Mouse (Mus musculus) monocyte, adult 5-6 weeks (primary cell): Measurements from ENCODE around the gene Gm2888. TPM values are rescaled to one million over a fixed set of nuclear protein-coding genes. Genes with fewer than 3 reads are reported as not detected.
"Not testable (repeated sequence)": the region's sequence is repeated elsewhere in the genome, so short reads cannot be mapped to it uniquely, and the experiment has no call there.

ENCODE experiments used
- ATAC-seq: fragments of 153-309, 156-312 bp; replicated peaks from 2 replicates; pipeline ENCODE4 v1.8.0; 2017; ENCODE audit warnings: mild to moderate bottlenecking; ENCODE audit not compliant: low TSS enrichment, insufficient number of reproducible peaks, severe bottlenecking, poor library complexity, low FRiP score
- total RNA-seq: library from RNA; stranded (forward); fragments of 200-1000, 200-491, 200-594 nt; gene quantifications from 3 replicates; pipeline ENCODE4 v1.2.3, GENCODE M21; 2017

Gm2888 gene
- not detected in 3 replicates for total RNA-seq

- not testable (repeated sequence) for ATAC-seq
Observed at GRCm38 (mm10) chr14:3029702-3030101, at the start of gene Gm2888. Gene Gm2888 (plus strand): TSS chr14:3030002.

- not testable (repeated sequence) for ATAC-seq
Observed at GRCm38 (mm10) chr14:3048727-3049512, 19.1 kb downstream of the Gm2888 start, which contains the start of gene Gm2897. Gene Gm2897 (plus strand): TSS chr14:3049285.

- not testable (repeated sequence) for ATAC-seq
Observed at GRCm38 (mm10) chr14:3049513-3049800, 19.7 kb downstream of the Gm2888 start.

- not testable (repeated sequence) for ATAC-seq
Observed at GRCm38 (mm10) chr14:3050087-3050486, 20.3 kb downstream of the Gm2888 start.

Other genes starting within 250 kb of the Gm2888 start
- gene Gm2897, start 19.3 kb downstream of the Gm2888 start, total RNA-seq: not detected in 3 replicates
- not detected in 3 replicates for gene Gm10340, start 104.0 kb downstream of the Gm2888 start, total RNA-seq
- not detected in 3 replicates for gene Gm5795, start 158.3 kb downstream of the Gm2888 start, total RNA-seq
- gene D830030K20Rik, start 178.5 kb downstream of the Gm2888 start, total RNA-seq: not detected in 3 replicates